In genomic region chr2:14229149-14229548, GRCm38 (mm10) we compare ENCODE assay signal across 11 mouse cellular contexts. TPM values are rescaled to one million over a fixed set of nuclear protein-coding genes. Genes with fewer than 3 reads are reported as not detected.
DNase-seq lines count a peak whose midpoint lies in the region; ATAC-seq and TF ChIP-seq lines count a peak whose summit lies in the region.
"Had no signal": no experiment of that assay in that cellular context is flagged by ENCODE, and none has a peak within 500 bp of the region (broad histone marks: within the 10 kb centered on the region; RNA-seq: fewer than 3 reads in every experiment).

Mrc1 (plus strand) TSS chr2:14229392.

- no peak for TF ChIP-seq CTCF in CH12.LX (conservative IDR thresholded peaks at IDR 0.05 in 1 of 2, IDR thresholded peaks at IDR 0.05 in 1 of 2; ENCODE audit: low read depth in 2 of 2, low read length in 2 of 2)

- H3K9me3 ChIP-seq in embryonic facial prominence, embryonic 14.5 days (ENCODE audit: control insufficient read depth, low read length): no peaks in the 10 kb centered on the region
- H3K9me3 ChIP-seq in embryonic facial prominence, embryonic 10.5 days: no peaks in the 10 kb centered on the region
- no peaks in the 10 kb centered on the region for H3K9me3 ChIP-seq in CH12.LX (replicated peaks; ENCODE audit: low read length)
- H3K9me3 ChIP-seq in limb, embryonic 15.5 days: no peaks in the 10 kb centered on the region
- H3K9me3 ChIP-seq in forebrain, embryonic 11.5 days (ENCODE audit: control insufficient read depth, low read length): no peaks in the 10 kb centered on the region
- H3K9me3 ChIP-seq in midbrain, embryonic 10.5 days (replicated peaks): no peaks in the 10 kb centered on the region
- H3K9me3 ChIP-seq: hindbrain, embryonic 10.5 days had no signal

- no peak for ATAC-seq in embryonic facial prominence, embryonic 14.5 days (ENCODE audit: low read depth)
- ATAC-seq in limb, embryonic 15.5 days (ENCODE audit: insufficient number of reproducible peaks, low FRiP score, low TSS enrichment, low read depth): no peak
- no peak for ATAC-seq in forebrain, embryonic 11.5 days (replicated peaks; ENCODE audit: low FRiP score)

- H3K79me2 ChIP-seq in CH12.LX (replicated peaks; ENCODE audit: control insufficient read depth, extremely low read depth, insufficient read depth, poor library complexity, severe bottlenecking): no peaks in the 10 kb centered on the region

- H3K36me3 ChIP-seq in embryonic facial prominence, embryonic 14.5 days (ENCODE audit: control insufficient read depth, insufficient read depth, low read length): no peaks in the 10 kb centered on the region
- no peaks in the 10 kb centered on the region for H3K36me3 ChIP-seq in embryonic facial prominence, embryonic 10.5 days (replicated peaks)
- H3K36me3 ChIP-seq in CH12.LX (replicated peaks in 1 of 2; ENCODE audit: control insufficient read depth in 1 of 2, insufficient read depth in 1 of 2, low read length in 1 of 2): no peaks in the 10 kb centered on the region
- H3K36me3 ChIP-seq in limb, embryonic 15.5 days: no peaks in the 10 kb centered on the region
- no peaks in the 10 kb centered on the region for H3K36me3 ChIP-seq in forebrain, embryonic 11.5 days (ENCODE audit: control insufficient read depth, insufficient read depth, low read length)
- H3K36me3 ChIP-seq in midbrain, embryonic 10.5 days: no peaks in the 10 kb centered on the region
- H3K36me3 ChIP-seq: hindbrain, embryonic 10.5 days had no signal

- in situ Hi-C loops in CH12.LX (cut with MboI; ENCODE audit: low pct_ligation_motif_present, low pct_unique_long_range_greater_than_20kb, low sequenced_read_pairs): no loop called here

- no peaks in the 10 kb centered on the region for H3K4me1 ChIP-seq in embryonic facial prominence, embryonic 14.5 days (ENCODE audit: control insufficient read depth, insufficient read depth, low read length)
- no peaks in the 10 kb centered on the region for H3K4me1 ChIP-seq in embryonic facial prominence, embryonic 10.5 days
- H3K4me1 ChIP-seq in CH12.LX (ENCODE audit: control insufficient read depth in 1 of 2, insufficient read depth in 2 of 2): peaks cover 0 to 38% of the 10 kb centered on the region in 2 experiments; a peak in 2 of 4 replicates
- H3K4me1 ChIP-seq in limb, embryonic 15.5 days: no peaks in the 10 kb centered on the region
- H3K4me1 ChIP-seq in forebrain, embryonic 11.5 days (replicated peaks; ENCODE audit: control insufficient read depth, insufficient read depth, low read length): no peaks in the 10 kb centered on the region
- H3K4me1 ChIP-seq in midbrain, embryonic 10.5 days: no peaks in the 10 kb centered on the region
- H3K4me1 ChIP-seq: hindbrain, embryonic 10.5 days had no signal

- H3K4me2 ChIP-seq in embryonic facial prominence, embryonic 14.5 days (ENCODE audit: low read depth, low read length): no peak within 1 kb of the TSS
- H3K4me2 ChIP-seq in CH12.LX (ENCODE audit: insufficient read depth, low read depth, poor library complexity, severe bottlenecking): peak within 1 kb of the TSS; percentile 24; the same call in 1 of the 2 replicates
- H3K4me2 ChIP-seq in limb, embryonic 15.5 days: no peak within 1 kb of the TSS
- H3K4me2 ChIP-seq in forebrain, embryonic 11.5 days (ENCODE audit: low read depth, low read length, severe bottlenecking): no peak within 1 kb of the TSS
- H3K4me2 ChIP-seq: lung, embryonic 14.5 days had no signal

- no peak for TF ChIP-seq RAD21 in CH12.LX (IDR thresholded peaks at IDR 0.05; ENCODE audit: low read depth, low read length)

- H3K27ac ChIP-seq in embryonic facial prominence, embryonic 14.5 days (replicated peaks; ENCODE audit: low read depth, low read length): no peak within 1 kb of the TSS
- H3K27ac ChIP-seq in embryonic facial prominence, embryonic 10.5 days (replicated peaks): no peak within 1 kb of the TSS
- no peak within 1 kb of the TSS for H3K27ac ChIP-seq in CH12.LX (ENCODE audit: insufficient read depth, low read depth)
- no peak within 1 kb of the TSS for H3K27ac ChIP-seq in limb, embryonic 15.5 days
- H3K27ac ChIP-seq in forebrain, embryonic 11.5 days (ENCODE audit: low read depth, low read length): no peak within 1 kb of the TSS
- no peak within 1 kb of the TSS for H3K27ac ChIP-seq in midbrain, embryonic 10.5 days (replicated peaks)
- H3K27ac ChIP-seq: hindbrain, embryonic 10.5 days had no signal

- no peak for TF ChIP-seq EP300 in CH12.LX (IDR thresholded peaks at IDR 0.05; ENCODE audit: low read length)

- WGBS in embryonic facial prominence, embryonic 14.5 days: 39% methylated on average over 3 of the region's 3 CpGs
- WGBS in embryonic facial prominence, embryonic 10.5 days: 52% methylated on average over 3 of the region's 3 CpGs
- WGBS in limb, embryonic 15.5 days: 52% methylated on average over 3 of the region's 3 CpGs
- WGBS in forebrain, embryonic 11.5 days: 68% methylated on average over 3 of the region's 3 CpGs
- WGBS in midbrain, embryonic 10.5 days: 71% methylated on average over 3 of the region's 3 CpGs

- no peaks in the 10 kb centered on the region for H3K27me3 ChIP-seq in embryonic facial prominence, embryonic 14.5 days (replicated peaks; ENCODE audit: control insufficient read depth, insufficient read depth, low read length)
- H3K27me3 ChIP-seq in embryonic facial prominence, embryonic 10.5 days (replicated peaks; ENCODE audit: low read depth, poor library complexity, severe bottlenecking): no peaks in the 10 kb centered on the region
- H3K27me3 ChIP-seq in CH12.LX (replicated peaks): no peaks in the 10 kb centered on the region
- H3K27me3 ChIP-seq in limb, embryonic 15.5 days: no peaks in the 10 kb centered on the region
- no peaks in the 10 kb centered on the region for H3K27me3 ChIP-seq in forebrain, embryonic 11.5 days (ENCODE audit: control insufficient read depth, insufficient read depth, low read length)
- no peaks in the 10 kb centered on the region for H3K27me3 ChIP-seq in midbrain, embryonic 10.5 days (ENCODE audit: low read depth, poor library complexity, severe bottlenecking)

- H3K9ac ChIP-seq in embryonic facial prominence, embryonic 14.5 days (ENCODE audit: low read depth, low read length): no peak within 1 kb of the TSS
- no peak within 1 kb of the TSS for H3K9ac ChIP-seq in CH12.LX (ENCODE audit: insufficient read depth, low read depth)
- no peak within 1 kb of the TSS for H3K9ac ChIP-seq in limb, embryonic 15.5 days
- no peak within 1 kb of the TSS for H3K9ac ChIP-seq in forebrain, embryonic 11.5 days (ENCODE audit: low read length)
- H3K9ac ChIP-seq: lung, embryonic 14.5 days had no signal

- dilution Hi-C loops in CH12.LX (cut with MboI; ENCODE audit: extremely low pct_ligation_motif_present, extremely low pct_unique_long_range_greater_than_20kb, low sequenced_read_pairs): no loop called here

- no peak for TF ChIP-seq POLR2A in CH12.LX (IDR thresholded peaks at IDR 0.05; ENCODE audit: low read depth, low read length)

- no peak within 1 kb of the TSS for H3K4me3 ChIP-seq in embryonic facial prominence, embryonic 14.5 days (ENCODE audit: low read depth, low read length)
- H3K4me3 ChIP-seq in embryonic facial prominence, embryonic 10.5 days: no peak within 1 kb of the TSS
- H3K4me3 ChIP-seq in CH12.LX (replicated peaks in 1 of 3; ENCODE audit: low read depth in 2 of 3, low read length in 2 of 3, poor library complexity in 1 of 3): no peak within 1 kb of the TSS
- H3K4me3 ChIP-seq in limb, embryonic 15.5 days: no peak within 1 kb of the TSS
- H3K4me3 ChIP-seq in forebrain, embryonic 11.5 days (ENCODE audit: low read depth, low read length): no peak within 1 kb of the TSS
- H3K4me3 ChIP-seq in midbrain, embryonic 10.5 days: no peak within 1 kb of the TSS
- H3K4me3 ChIP-seq: hindbrain, embryonic 10.5 days had no signal

- DNase-seq in embryonic facial prominence, embryonic 14.5 days (ENCODE audit: low spot score): no peak
- no peak for DNase-seq in embryonic facial prominence, embryonic 10.5 days (ENCODE audit: low spot score)
- no peak for DNase-seq in CH12.LX (ENCODE audit: extremely low read depth)
- no peak for DNase-seq in gastrocnemius, postnatal 10 days
- no peak for DNase-seq in forebrain, embryonic 11.5 days (ENCODE audit: low spot score)
- no peak for DNase-seq in right cerebral cortex, adult 18-20 months
- no peak for DNase-seq in midbrain, embryonic 10.5 days (ENCODE audit: low spot score)
- DNase-seq: kidney, postnatal 36 days had no signal

TF ChIP-seq in CH12.LX, 34 proteins besides CTCF, POLR2A, EP300 and RAD21 (continues in another document):
- no peak for TF ChIP-seq TBP (conservative IDR thresholded peaks at IDR 0.05; ENCODE audit: low read depth, low read length)
- TF ChIP-seq MXI1 (IDR thresholded peaks at IDR 0.05; ENCODE audit: low read depth, low read length): no peak
- TF ChIP-seq RCOR1 (conservative IDR thresholded peaks at IDR 0.05; ENCODE audit: low read depth, low read length): no peak
- TF ChIP-seq ZMIZ1 (IDR thresholded peaks at IDR 0.05; ENCODE audit: low read depth, low read length): no peak
- no peak for TF ChIP-seq MYC (IDR thresholded peaks at IDR 0.05; ENCODE audit: low read depth, low read length)
- no peak for TF ChIP-seq ZC3H11A (IDR thresholded peaks at IDR 0.05; ENCODE audit: low read depth, low read length)
- TF ChIP-seq BHLHE40 (IDR thresholded peaks at IDR 0.05; ENCODE audit: low read depth, low read length): no peak
- TF ChIP-seq ZNF384 (IDR thresholded peaks at IDR 0.05; ENCODE audit: low read depth, low read length): no peak
- no peak for TF ChIP-seq MAZ (IDR thresholded peaks at IDR 0.05; ENCODE audit: low read depth, low read length)
- no peak for TF ChIP-seq NELFE (IDR thresholded peaks at IDR 0.05; ENCODE audit: low read depth, low read length)
- TF ChIP-seq KAT2A (IDR thresholded peaks at IDR 0.05; ENCODE audit: insufficient replicate concordance, low read length): no peak
- TF ChIP-seq USF2 (conservative IDR thresholded peaks at IDR 0.05; ENCODE audit: low read depth, low read length): no peak
- TF ChIP-seq UBTF (IDR thresholded peaks at IDR 0.05; ENCODE audit: low read depth, low read length): no peak
- TF ChIP-seq IRF4 (IDR thresholded peaks at IDR 0.05; ENCODE audit: low read depth, low read length): no peak
- TF ChIP-seq JUN (IDR thresholded peaks at IDR 0.05; ENCODE audit: insufficient read depth, low read depth, low read length): no peak

RNA-seq across cellular contexts. Expression of gene Mrc1, which starts in this region (rescaled TPM):
- 20.9 and 21.0 TPM in 2 replicates for polyA plus RNA-seq in embryonic facial prominence, embryonic 14.5 days (2014; fragmentation: Nextera tagmentation; extraction: Ambion mirVana)
- polyA plus RNA-seq in embryonic facial prominence, embryonic 10.5 days (2016; fragmentation: Nextera tagmentation; extraction: Ambion mirVana): 1.5 and 2.2 TPM in 2 replicates
- 0.13 and 0.17 TPM in 2 replicates for total RNA-seq in CH12.LX (2012; rRNA removed)
- total RNA-seq in CH12.LX (2014; rRNA removed): 0.66 and 0.89 TPM in 2 replicates
- 0.73 and 0.89 TPM in 2 replicates for polyA plus RNA-seq in CH12.LX (2012; ENCODE audit: insufficient read length, low read depth)
- 10 to 100 TPM; 34.4 to 36.6 TPM for total RNA-seq in gastrocnemius, postnatal 10 days (2021)
- 13.0 and 13.1 TPM in 2 replicates for polyA plus RNA-seq in limb, embryonic 15.5 days (2015; fragmentation: Nextera tagmentation; extraction: Ambion mirVana)
- 3.8 and 4.0 TPM in 2 replicates for polyA plus RNA-seq in forebrain, embryonic 11.5 days (2014; fragmentation: Nextera tagmentation; extraction: Ambion mirVana)
- 2.6 and 3.8 TPM in 2 replicates for polyA plus RNA-seq in midbrain, embryonic 10.5 days (2016; fragmentation: Nextera tagmentation; extraction: Ambion mirVana)

Comparison
In these comparisons a context has a peak if more than half of its experiments do, and no peak if none do; other contexts are left out.
1. RNA of gene Mrc1 (total RNA-seq): 34.4 to 36.6 TPM in gastrocnemius, postnatal 10 days; 0.13 to 0.89 TPM in CH12.LX; every median in the first group is over 10 times any median in the second.